Mouse (Mus musculus) layer of hippocampus, adult 6 months (tissue): ENCODE data around the gene Adat3. TPM values are rescaled to one million over a fixed set of nuclear protein-coding genes. Genes with fewer than 3 reads are reported as not detected.
A peak's percentile ranks its signal among the peaks of the same experiment; 100 is the strongest.

Experiments used
- long read RNA-seq, 2 experiments: library from polyadenylated mRNA; unstranded; transcript quantifications; one replicate each; pipeline ENCODE4 v2.0.0; 2019 to 2020
- microRNA-seq: library from miRNA; unstranded; fragments of <30 nt; microRNA quantifications from one replicate; pipeline ENCODE4 v1.2.0, GENCODE M21; 2020
- polyA plus RNA-seq: library from polyadenylated mRNA; unstranded; fragments of <200 nt; fragmentation: Nextera tagmentation; gene quantifications from 2 replicates; pipeline ENCODE4 v1.2.3, GENCODE M21; 2021

The Adat3 gene
- 3.0 and 3.2 TPM in 2 replicates for polyA plus RNA-seq
- long read RNA-seq, experiment 1, partial matches to known transcripts: 0 of 2 reads
- long read RNA-seq, experiment 1, other reads (novel, unspliced or antisense): 0 of 2 reads
- long read RNA-seq, experiment 2, partial matches to known transcripts: 0 of 10 reads
- long read RNA-seq, experiment 2, other reads (novel, unspliced or antisense): 1 of 10 reads

GRCm38 (mm10) chr10:80602698-80603325 lies at the start of gene Adat3, which contains the start of gene Scamp4:
Gene Adat3 (plus strand): TSS chr10:80602880.
Gene Scamp4 (plus strand): TSS chr10:80602872.

GRCm38 (mm10) chr10:80561116-80561944 lies 41.4 kb upstream of the Adat3 start, which contains the start of gene Rexo1:
Gene Rexo1 (minus strand): TSS chr10:80561560.

GRCm38 (mm10) chr10:80577195-80578130 lies 25.2 kb upstream of the Adat3 start, which contains the start of gene Klf16:
Gene Klf16 (minus strand): TSS chr10:80577321.

GRCm38 (mm10) chr10:80589879-80590854 lies 12.5 kb upstream of the Adat3 start, which contains the start of gene Abhd17a:
Gene Abhd17a (minus strand): TSS chr10:80590341.

GRCm38 (mm10) chr10:80605721-80606120 lies 3.0 kb downstream of the Adat3 start, which contains the start of gene Gm49322:
Gene Gm49322 (plus strand): TSS chr10:80606021.

GRCm38 (mm10) chr10:80622661-80623456 lies 20.2 kb downstream of the Adat3 start, which contains the start of gene Csnk1g2:
Gene Csnk1g2 (plus strand): TSS chr10:80622838.

GRCm38 (mm10) chr10:80656863-80657623 lies 54.4 kb downstream of the Adat3 start, which contains the start of gene Btbd2:
Gene Btbd2 (minus strand): TSS chr10:80657071.

Small RNAs within 50 kb of the gene (microRNA-seq; reads per million reads assigned to microRNA genes)
- gene Mir6912: 3.4 reads per million, percentile 11 among the genes with 10 or more reads in this experiment

Other genes with a start within 250 kb of the Adat3 start
- gene Plk5, start 246.4 kb upstream of the Adat3 start, polyA plus RNA-seq: 20.6 and 23.4 TPM in 2 replicates
- 1.4 and 2.5 TPM in 2 replicates for gene Mex3d, start 215.2 kb upstream of the Adat3 start, polyA plus RNA-seq
- gene Mbd3, start 203.3 kb upstream of the Adat3 start, polyA plus RNA-seq: 41.8 and 43.3 TPM in 2 replicates
- gene Uqcr11, start 196.1 kb upstream of the Adat3 start, polyA plus RNA-seq: 1,342 and 1,554 TPM in 2 replicates
- gene Tcf3, start 169.2 kb upstream of the Adat3 start, polyA plus RNA-seq: 7.2 and 9.6 TPM in 2 replicates
- gene Onecut3, start 108.0 kb upstream of the Adat3 start, polyA plus RNA-seq: not detected in 2 replicates
- gene Atp8b3, start 63.8 kb upstream of the Adat3 start, polyA plus RNA-seq: 0.09 and 0.10 TPM in 2 replicates
- 19.5 and 19.8 TPM in 2 replicates for gene Rexo1, start 41.3 kb upstream of the Adat3 start, polyA plus RNA-seq
- 7.5 and 8.9 TPM in 2 replicates for gene Klf16, start 25.6 kb upstream of the Adat3 start, polyA plus RNA-seq
- gene Abhd17a, start 12.5 kb upstream of the Adat3 start, polyA plus RNA-seq: 42.4 and 50.1 TPM in 2 replicates
- 116 and 118 TPM in 2 replicates for gene Scamp4, start within 50 bp of the Adat3 start, polyA plus RNA-seq
- 0.23 and 0.29 TPM in 2 replicates for gene Gm49322, start 3.1 kb downstream of the Adat3 start, polyA plus RNA-seq
- gene Csnk1g2, start 20.0 kb downstream of the Adat3 start, polyA plus RNA-seq: 18.6 and 20.5 TPM in 2 replicates
- gene Btbd2, start 54.2 kb downstream of the Adat3 start, polyA plus RNA-seq: 22.4 and 26.9 TPM in 2 replicates
- 3.6 and 3.8 TPM in 2 replicates for gene Mknk2, start 75.2 kb downstream of the Adat3 start, polyA plus RNA-seq
- 9.3 and 10.8 TPM in 2 replicates for gene Mob3a, start 99.1 kb downstream of the Adat3 start, polyA plus RNA-seq
- gene Izumo4, start 99.3 kb downstream of the Adat3 start, polyA plus RNA-seq: 46.9 and 47.1 TPM in 2 replicates
- gene Ap3d1, start 139.4 kb downstream of the Adat3 start, polyA plus RNA-seq: 51.0 and 52.8 TPM in 2 replicates
- gene Dot1l, start 152.3 kb downstream of the Adat3 start, polyA plus RNA-seq: 1.5 and 1.6 TPM in 2 replicates
- gene Sf3a2, start 195.3 kb downstream of the Adat3 start, polyA plus RNA-seq: 9.3 and 13.8 TPM in 2 replicates
- gene Plekhj1, start 195.7 kb downstream of the Adat3 start, polyA plus RNA-seq: 96.0 and 103 TPM in 2 replicates
- not detected in 2 replicates for gene Amh, start 202.4 kb downstream of the Adat3 start, polyA plus RNA-seq
- 7.5 and 7.7 TPM in 2 replicates for gene Jsrp1, start 210.6 kb downstream of the Adat3 start, polyA plus RNA-seq
- gene Oaz1, start 223.8 kb downstream of the Adat3 start, polyA plus RNA-seq: 2,817 and 2,885 TPM in 2 replicates
- 19.6 and 26.3 TPM in 2 replicates for gene Lingo3, start 241.2 kb downstream of the Adat3 start, polyA plus RNA-seq